Mouse (Mus musculus) brain, embryonic 14.5 days (tissue): ENCODE measurements around the gene Cd6.

ENCODE experiments used
- CTCF ChIP-seq: fragments of 200-500 bp; IDR thresholded peaks from 2 replicates; pipeline ENCODE4 v1.5.1; 2012; ENCODE audit warnings: inconsistent platforms, mild to moderate bottlenecking, moderate library complexity, borderline replicate concordance; ENCODE audit not compliant: insufficient read depth, insufficient read length; ENCODE audit errors: extremely low read depth
- POLR2A ChIP-seq: fragments of 200-500 bp; IDR thresholded peaks from 2 replicates; pipeline ENCODE4 v1.6.1; 2012; ENCODE audit warnings: mild to moderate bottlenecking, inconsistent platforms, borderline replicate concordance; ENCODE audit not compliant: poor library complexity, insufficient read depth, insufficient read length, severe bottlenecking; ENCODE audit errors: extremely low read depth

GRCm38 (mm10) chr19:10768694-10769428 lies 61.0 kb downstream of the Cd6 start:
- TF ChIP-seq CTCF: no peak
- TF ChIP-seq POLR2A: no peak
